Mouse (Mus musculus) heart, adult 2 months (tissue): ENCODE results near the gene Efnb3.

Source experiments
- CTCF ChIP-seq: fragments of 200-600 bp; IDR thresholded peaks from 2 replicates; pipeline ENCODE4 v1.8.1; 2022; ENCODE audit warnings: antibody characterized with exemption, mild to moderate bottlenecking, moderate library complexity
- EP300 ChIP-seq: fragments of 200-500 bp; IDR thresholded peaks from 2 replicates; pipeline ENCODE4 v1.6.1; 2011; ENCODE audit warnings: low read depth, low read length, control low read depth; ENCODE audit not compliant: insufficient read depth
- POLR2A ChIP-seq: fragments of 200-500 bp; IDR thresholded peaks from 2 replicates; pipeline ENCODE4 v1.6.1; 2011; ENCODE audit warnings: mild to moderate bottlenecking, low read depth, low read length, control low read depth; ENCODE audit not compliant: insufficient read depth

- no peak for TF ChIP-seq CTCF
- no peak for TF ChIP-seq POLR2A
- no peak for TF ChIP-seq EP300
Measured at GRCm38 (mm10) chr11:69606832-69607231, 46.8 kb upstream of the Efnb3 start.
